Mouse (Mus musculus): ENCODE results near the gene Lix1l. TPM values are rescaled to one million over a fixed set of nuclear protein-coding genes. Genes with fewer than 3 reads are reported as not detected.

The Lix1l gene
- total and polyA plus RNA-seq, 2 experiments = 3.1 to 3.3 TPM

- H3K27ac ChIP-seq (replicated peaks; ENCODE audit: insufficient read depth, low read depth, low read length) = no peak overlapping the region
- H3K9ac ChIP-seq (ENCODE audit: low read depth, low read length) = no peak overlapping the region
- WGBS = 92% methylated on average over 13 of the region's 13 CpGs
Measured at GRCm38 (mm10) chr3:96569506-96569905, 31.4 kb upstream of the Lix1l start.

GRCm38 (mm10) chr3:96569966-96570605 is 30.9 kb upstream of the Lix1l start:
- peak; percentile 24 for DNase-seq (ENCODE audit: extremely low read depth, low read depth, low spot score)
- WGBS = 65% methylated on average over 11 of the region's 11 CpGs
- no peak overlapping the region for H3K9ac ChIP-seq (ENCODE audit: low read depth, low read length)
- H3K4me3 ChIP-seq (ENCODE audit: insufficient read depth, low read depth, low read length) = no peak overlapping the region
- H3K4me1 ChIP-seq (ENCODE audit: control insufficient read depth, insufficient read depth, low read length) = peaks cover 37% of the 10 kb centered on the region
- no peaks in the 10 kb centered on the region for H3K27me3 ChIP-seq (ENCODE audit: control insufficient read depth, insufficient read depth, low read length)
- peak overlapping the region; percentile 50 for H3K27ac ChIP-seq (replicated peaks; ENCODE audit: insufficient read depth, low read depth, low read length)
- no peak for TF ChIP-seq CTCF (IDR thresholded peaks at IDR 0.05; ENCODE audit: low read depth, low read length)
- TF ChIP-seq POLR2A (IDR thresholded peaks at IDR 0.05; ENCODE audit: extremely low read depth, insufficient read depth, low read length) = no peak
- H3K79me2 ChIP-seq (ENCODE audit: control insufficient read depth, insufficient read depth, low read length) = no peaks in the 10 kb centered on the region
- H3K36me3 ChIP-seq (ENCODE audit: control insufficient read depth, insufficient read depth, low read length) = no peaks in the 10 kb centered on the region

More at GRCm38 (mm10) chr3:96569506-96569905, 31.4 kb upstream of the Lix1l start:
- peaks cover 33% of the 10 kb centered on the region for H3K4me1 ChIP-seq (ENCODE audit: control insufficient read depth, insufficient read depth, low read length)
- H3K36me3 ChIP-seq (ENCODE audit: control insufficient read depth, insufficient read depth, low read length) = no peaks in the 10 kb centered on the region
- H3K79me2 ChIP-seq (ENCODE audit: control insufficient read depth, insufficient read depth, low read length) = no peaks in the 10 kb centered on the region
- no peaks in the 10 kb centered on the region for H3K27me3 ChIP-seq (ENCODE audit: control insufficient read depth, insufficient read depth, low read length)
- TF ChIP-seq POLR2A (IDR thresholded peaks at IDR 0.05; ENCODE audit: extremely low read depth, insufficient read depth, low read length) = no peak
- TF ChIP-seq CTCF (IDR thresholded peaks at IDR 0.05; ENCODE audit: low read depth, low read length) = no peak
- no peak for DNase-seq (ENCODE audit: extremely low read depth, low read depth, low spot score)
- H3K4me3 ChIP-seq (ENCODE audit: insufficient read depth, low read depth, low read length) = no peak overlapping the region

- H3K4me1 ChIP-seq (ENCODE audit: control insufficient read depth, insufficient read depth, low read length) = peaks cover 41% of the 10 kb centered on the region
- no peaks in the 10 kb centered on the region for H3K27me3 ChIP-seq (ENCODE audit: control insufficient read depth, insufficient read depth, low read length)
- H3K27ac ChIP-seq (replicated peaks; ENCODE audit: insufficient read depth, low read depth, low read length) = peak overlapping the region; percentile 50
- no peaks in the 10 kb centered on the region for H3K36me3 ChIP-seq (ENCODE audit: control insufficient read depth, insufficient read depth, low read length)
- no peak for TF ChIP-seq CTCF (IDR thresholded peaks at IDR 0.05; ENCODE audit: low read depth, low read length)
- TF ChIP-seq POLR2A (IDR thresholded peaks at IDR 0.05; ENCODE audit: extremely low read depth, insufficient read depth, low read length) = no peak
- H3K9ac ChIP-seq (ENCODE audit: low read depth, low read length) = no peak overlapping the region
- DNase-seq (ENCODE audit: extremely low read depth, low read depth, low spot score) = peak; percentile 33
- 67% methylated on average over 7 of the region's 7 CpGs for WGBS
- H3K4me3 ChIP-seq (ENCODE audit: insufficient read depth, low read depth, low read length) = no peak overlapping the region
- H3K79me2 ChIP-seq (ENCODE audit: control insufficient read depth, insufficient read depth, low read length) = no peaks in the 10 kb centered on the region
Measured at GRCm38 (mm10) chr3:96570643-96571042, 30.3 kb upstream of the Lix1l start.

GRCm38 (mm10) chr3:96571336-96571735 is 29.6 kb upstream of the Lix1l start:
- no peak overlapping the region for H3K4me3 ChIP-seq (ENCODE audit: insufficient read depth, low read depth, low read length)
- no peak for TF ChIP-seq CTCF (IDR thresholded peaks at IDR 0.05; ENCODE audit: low read depth, low read length)
- no peak for TF ChIP-seq POLR2A (IDR thresholded peaks at IDR 0.05; ENCODE audit: extremely low read depth, insufficient read depth, low read length)
- H3K9ac ChIP-seq (ENCODE audit: low read depth, low read length) = no peak overlapping the region
- H3K4me1 ChIP-seq (ENCODE audit: control insufficient read depth, insufficient read depth, low read length) = peaks cover 40% of the 10 kb centered on the region
- peak overlapping the region; percentile 53 for H3K27ac ChIP-seq (replicated peaks; ENCODE audit: insufficient read depth, low read depth, low read length)
- no peaks in the 10 kb centered on the region for H3K36me3 ChIP-seq (ENCODE audit: control insufficient read depth, insufficient read depth, low read length)
- H3K27me3 ChIP-seq (ENCODE audit: control insufficient read depth, insufficient read depth, low read length) = no peaks in the 10 kb centered on the region
- WGBS = 35% methylated on average over 2 of the region's 2 CpGs
- no peaks in the 10 kb centered on the region for H3K79me2 ChIP-seq (ENCODE audit: control insufficient read depth, insufficient read depth, low read length)
- DNase-seq (ENCODE audit: extremely low read depth, low read depth, low spot score) = peak; percentile 60

GRCm38 (mm10) chr3:96571896-96572698 is 28.9 kb upstream of the Lix1l start:
- no peak overlapping the region for H3K9ac ChIP-seq (ENCODE audit: low read depth, low read length)
- no peaks in the 10 kb centered on the region for H3K79me2 ChIP-seq (ENCODE audit: control insufficient read depth, insufficient read depth, low read length)
- peak; percentile 84 for DNase-seq (ENCODE audit: extremely low read depth, low read depth, low spot score)
- H3K4me1 ChIP-seq (ENCODE audit: control insufficient read depth, insufficient read depth, low read length) = peaks cover 42% of the 10 kb centered on the region
- H3K27ac ChIP-seq (replicated peaks; ENCODE audit: insufficient read depth, low read depth, low read length) = peak overlapping the region; percentile 53
- H3K36me3 ChIP-seq (ENCODE audit: control insufficient read depth, insufficient read depth, low read length) = no peaks in the 10 kb centered on the region
- TF ChIP-seq POLR2A (IDR thresholded peaks at IDR 0.05; ENCODE audit: extremely low read depth, insufficient read depth, low read length) (no peak), CTCF (IDR thresholded peaks at IDR 0.05; ENCODE audit: low read depth, low read length) (no peak)
- no peak overlapping the region for H3K4me3 ChIP-seq (ENCODE audit: insufficient read depth, low read depth, low read length)
- H3K27me3 ChIP-seq (ENCODE audit: control insufficient read depth, insufficient read depth, low read length) = no peaks in the 10 kb centered on the region
- WGBS = 34% methylated on average over 16 of the region's 16 CpGs

Data from liver, adult 2 months (tissue).